Mouse (Mus musculus) CH12.LX (cell line): Measurements from ENCODE around the gene Spin1. TPM values are rescaled to one million over a fixed set of nuclear protein-coding genes. Genes with fewer than 3 reads are reported as not detected.

Experiments
- DNase-seq: peaks from one replicate; pipeline ENCODE4 v3.0.0-alpha.2; 2013; ENCODE audit errors: extremely low read depth
- H3K27ac ChIP-seq: 2 replicates; pipeline ENCODE4 v1.5.1; 2012; ENCODE audit warnings: low read depth, mild to moderate bottlenecking, control low read depth, moderate library complexity; ENCODE audit not compliant: insufficient read depth
- H3K27me3 ChIP-seq: replicated peaks from 2 replicates; pipeline ENCODE3; 2012; ENCODE audit warnings: inconsistent platforms
- H3K36me3 ChIP-seq, 2 experiments: replicated peaks in 1 of 2; 2 replicates each; pipeline versions ENCODE3 to v1.6.1; 2012; ENCODE audit warnings: inconsistent platforms in 1 of 2, low read length in 1 of 2, mild to moderate bottlenecking in 1 of 2, mixed read lengths in 1 of 2, moderate library complexity in 1 of 2; ENCODE audit not compliant: control insufficient read depth in 1 of 2, insufficient read depth in 1 of 2
- H3K4me1 ChIP-seq, 2 experiments: 2 replicates each; pipeline ENCODE4 v1.6.1; 2012; ENCODE audit warnings: inconsistent platforms in 1 of 2, moderate library complexity in 1 of 2; ENCODE audit not compliant: insufficient read depth in 2 of 2, control insufficient read depth in 1 of 2
- H3K4me2 ChIP-seq: 2 replicates; pipeline ENCODE4 v1.6.1; 2012; ENCODE audit warnings: low read depth, mild to moderate bottlenecking, control low read depth; ENCODE audit not compliant: poor library complexity, insufficient read depth, severe bottlenecking
- H3K4me3 ChIP-seq, 3 experiments: fragments of 150-350 bp in 1 of 3; sonication (generic) in 1 of 3; replicated peaks in 1 of 3; 2 replicates each; pipeline versions ENCODE3 to v1.5.1; 2011 to 2012; ENCODE audit warnings: low read depth in 2 of 3, low read length in 2 of 3, mild to moderate bottlenecking in 2 of 3, moderate library complexity in 2 of 3, control low read depth in 1 of 3, improper control_type of control experiment in 1 of 3, inconsistent platforms in 1 of 3, mixed read lengths in 1 of 3; ENCODE audit not compliant: poor library complexity in 1 of 3
- H3K79me2 ChIP-seq: replicated peaks from 2 replicates; pipeline ENCODE4 v1.6.1; 2012; ENCODE audit warnings: mild to moderate bottlenecking, moderate library complexity; ENCODE audit not compliant: control insufficient read depth, poor library complexity, insufficient read depth, severe bottlenecking; ENCODE audit errors: extremely low read depth
- H3K9ac ChIP-seq: 2 replicates; pipeline ENCODE4 v1.6.1; 2012; ENCODE audit warnings: low read depth, mild to moderate bottlenecking, control low read depth, moderate library complexity; ENCODE audit not compliant: insufficient read depth
- H3K9me3 ChIP-seq: replicated peaks from 2 replicates; pipeline ENCODE3; 2012; ENCODE audit warnings: low read length, inconsistent platforms, mixed read lengths
- BHLHE40 ChIP-seq: IDR thresholded peaks from 2 replicates; pipeline ENCODE4 v1.6.1; 2011; ENCODE audit warnings: mild to moderate bottlenecking, low read depth, low read length, improper control_type of control experiment
- CHD1 ChIP-seq: IDR thresholded peaks from 2 replicates; pipeline ENCODE4 v1.6.1; 2012; ENCODE audit warnings: low read depth, low read length, improper control_type of control experiment, inconsistent platforms
- ELF1 ChIP-seq: IDR thresholded peaks from 2 replicates; pipeline ENCODE4 v1.6.1; 2014; ENCODE audit warnings: low read depth, mild to moderate bottlenecking, inconsistent platforms, low read length, improper control_type of control experiment
- EP300 ChIP-seq: IDR thresholded peaks from 2 replicates; pipeline ENCODE4 v1.6.1; 2011; ENCODE audit warnings: low read length, improper control_type of control experiment
- ETS1 ChIP-seq: conservative IDR thresholded peaks from 2 replicates; pipeline ENCODE4 v1.6.1; 2012; ENCODE audit warnings: low read depth, mild to moderate bottlenecking, inconsistent platforms, low read length, improper control_type of control experiment, moderate library complexity
- GABPA ChIP-seq: IDR thresholded peaks from 2 replicates; pipeline ENCODE4 v1.6.1; 2012; ENCODE audit warnings: low read depth, low read length, improper control_type of control experiment, inconsistent platforms; ENCODE audit not compliant: insufficient replicate concordance
- HCFC1 ChIP-seq: IDR thresholded peaks from 2 replicates; pipeline ENCODE4 v1.6.1; 2012; ENCODE audit warnings: low read depth, mild to moderate bottlenecking, inconsistent platforms, low read length, improper control_type of control experiment
- KAT2A ChIP-seq: IDR thresholded peaks from 2 replicates; pipeline ENCODE4 v1.6.1; 2012; ENCODE audit warnings: low read length, improper control_type of control experiment, inconsistent platforms; ENCODE audit not compliant: insufficient replicate concordance
- MAZ ChIP-seq: IDR thresholded peaks from 2 replicates; pipeline ENCODE4 v1.6.1; 2012; ENCODE audit warnings: low read depth, mild to moderate bottlenecking, inconsistent platforms, low read length, improper control_type of control experiment, moderate library complexity
- NELFE ChIP-seq: IDR thresholded peaks from 2 replicates; pipeline ENCODE4 v1.6.1; 2011; ENCODE audit warnings: low read depth, low read length, improper control_type of control experiment
- NRF1 ChIP-seq: IDR thresholded peaks from 2 replicates; pipeline ENCODE4 v1.6.1; 2014; ENCODE audit warnings: low read depth, mild to moderate bottlenecking, inconsistent platforms, low read length, improper control_type of control experiment, moderate library complexity
- TBP ChIP-seq: conservative IDR thresholded peaks from 2 replicates; pipeline ENCODE4 v1.6.1; 2011; ENCODE audit warnings: low read depth, low read length, improper control_type of control experiment
- UBTF ChIP-seq: IDR thresholded peaks from 2 replicates; pipeline ENCODE4 v1.6.1; 2012; ENCODE audit warnings: low read depth, mild to moderate bottlenecking, inconsistent platforms, low read length, improper control_type of control experiment, moderate library complexity
- USF1 ChIP-seq: IDR thresholded peaks from 2 replicates; pipeline ENCODE4 v1.6.1; 2014; ENCODE audit warnings: low read depth, mild to moderate bottlenecking, inconsistent platforms, low read length, improper control_type of control experiment
- ZC3H11A ChIP-seq: IDR thresholded peaks from 2 replicates; pipeline ENCODE4 v1.6.1; 2012; ENCODE audit warnings: low read depth, mild to moderate bottlenecking, inconsistent platforms, low read length, improper control_type of control experiment
- ZMIZ1 ChIP-seq: IDR thresholded peaks from 2 replicates; pipeline ENCODE4 v1.6.1; 2012; ENCODE audit warnings: low read depth, mild to moderate bottlenecking, inconsistent platforms, low read length, improper control_type of control experiment
- dilution Hi-C: fragments of 300-500 bp; cut with MboI; formaldehyde crosslinking; loops from 2 replicates; pipeline ENCODE4 v1.14.3; 2020; ENCODE audit warnings: low sequenced_read_pairs; ENCODE audit not compliant: extremely low pct_unique_long_range_greater_than_20kb, extremely low pct_ligation_motif_present
- in situ Hi-C: fragments of 300-500 bp; cut with MboI; formaldehyde crosslinking; loops from 3 replicates; pipeline ENCODE4 v1.14.3; 2019; ENCODE audit warnings: low sequenced_read_pairs, low pct_ligation_motif_present, low pct_unique_long_range_greater_than_20kb, mixed read lengths
- polyA plus RNA-seq: library from polyadenylated mRNA; unstranded; fragments of >175 nt; gene quantifications from 2 replicates; pipeline ENCODE4 v1.2.1, GENCODE M21; 2012; ENCODE audit warnings: low read depth; ENCODE audit not compliant: insufficient read length
- total RNA-seq, 2 experiments: library from RNA; depleted of rRNA; stranded (reverse); fragments of 300-350 nt in 1 of 2; fragments of >200 nt in 1 of 2; gene quantifications; 2 replicates each; pipeline ENCODE4 v1.2.3; 2012 to 2014

Gene Spin1
- total and polyA plus RNA-seq, 3 experiments = 15.2 to 37.8 (median 25.4) TPM

DNA sequence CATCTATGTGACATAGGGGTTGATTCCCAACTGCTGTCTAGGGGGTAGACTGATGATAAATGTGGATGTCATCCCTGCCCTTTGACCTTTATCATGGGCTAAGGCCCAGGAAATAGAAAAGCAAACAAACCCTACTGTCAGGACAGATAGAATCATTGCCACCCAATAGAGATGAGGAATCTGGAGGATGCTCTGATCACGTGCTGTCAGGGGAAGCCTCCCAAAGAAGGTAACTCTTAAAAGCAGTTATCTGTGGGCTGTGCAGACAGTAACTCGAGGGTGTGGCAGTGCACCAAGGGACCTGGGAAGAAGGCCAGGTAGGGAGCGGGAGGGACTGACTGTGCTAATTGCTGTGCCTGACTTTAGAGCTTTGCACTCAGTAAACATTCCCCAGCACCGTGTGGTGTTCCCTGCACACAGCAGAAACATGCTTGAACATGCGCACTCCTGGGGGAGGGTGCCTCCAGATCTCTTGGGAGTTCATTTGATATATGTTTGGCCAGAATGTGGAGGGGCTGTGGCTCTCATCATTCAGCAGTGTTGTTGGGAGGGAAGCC, 10.5 kb upstream of the Spin1 start:
- Histone ChIP-seq H3K9me3 (no peaks in the 10 kb centered on the region), H3K4me3 (no peak overlapping the region), H3K27me3 (no peaks in the 10 kb centered on the region), H3K4me1 (peaks cover 0 to 7% of the 10 kb centered on the region in 2 experiments; a peak in 1 of 4 replicates), H3K79me2 (no peaks in the 10 kb centered on the region), H3K4me2 (no peak overlapping the region), H3K9ac (no peak overlapping the region), H3K36me3 (no peaks in the 10 kb centered on the region), H3K27ac (no peak overlapping the region)
- in situ Hi-C loops = no loop called here
- TF ChIP-seq BHLHE40 (no peak), ZC3H11A (no peak), ETS1 (no peak), MAZ (no peak), CHD1 (no peak), ZMIZ1 (no peak), NELFE (no peak), EP300 (no peak), ELF1 (no peak), GABPA (no peak), NRF1 (no peak), UBTF (no peak)
- DNase-seq = no peak
- dilution Hi-C loops = no loop called here

- no peaks in the 10 kb centered on the region for H3K9me3 ChIP-seq
- peaks cover 0 to 10% of the 10 kb centered on the region in 2 experiments; a peak in 1 of 4 replicates for H3K4me1 ChIP-seq
- in situ Hi-C loops = no loop called here
- H3K27ac ChIP-seq = no peak overlapping the region
- no peak overlapping the region for H3K4me3 ChIP-seq
- TF ChIP-seq NRF1 (no peak), TBP (no peak), KAT2A (no peak), UBTF (no peak), USF1 (no peak), HCFC1 (no peak)
- TF ChIP-seq, all 38 proteins: peak for 0
- no peak overlapping the region for H3K4me2 ChIP-seq
- no peak for DNase-seq
- H3K9ac ChIP-seq = no peak overlapping the region
- H3K27me3 ChIP-seq = no peaks in the 10 kb centered on the region
- no peaks in the 10 kb centered on the region for H3K79me2 ChIP-seq
- dilution Hi-C loops = no loop called here
- H3K36me3 ChIP-seq = no peaks in the 10 kb centered on the region
Observed at GRCm38 (mm10) chr13:51093430-51093829, 7.2 kb upstream of the Spin1 start.
